Mouse (Mus musculus): ENCODE data around the gene Psmd11.
A peak's percentile ranks its signal among the peaks of the same experiment; 100 is the strongest.

Gene Psmd11

DNA sequence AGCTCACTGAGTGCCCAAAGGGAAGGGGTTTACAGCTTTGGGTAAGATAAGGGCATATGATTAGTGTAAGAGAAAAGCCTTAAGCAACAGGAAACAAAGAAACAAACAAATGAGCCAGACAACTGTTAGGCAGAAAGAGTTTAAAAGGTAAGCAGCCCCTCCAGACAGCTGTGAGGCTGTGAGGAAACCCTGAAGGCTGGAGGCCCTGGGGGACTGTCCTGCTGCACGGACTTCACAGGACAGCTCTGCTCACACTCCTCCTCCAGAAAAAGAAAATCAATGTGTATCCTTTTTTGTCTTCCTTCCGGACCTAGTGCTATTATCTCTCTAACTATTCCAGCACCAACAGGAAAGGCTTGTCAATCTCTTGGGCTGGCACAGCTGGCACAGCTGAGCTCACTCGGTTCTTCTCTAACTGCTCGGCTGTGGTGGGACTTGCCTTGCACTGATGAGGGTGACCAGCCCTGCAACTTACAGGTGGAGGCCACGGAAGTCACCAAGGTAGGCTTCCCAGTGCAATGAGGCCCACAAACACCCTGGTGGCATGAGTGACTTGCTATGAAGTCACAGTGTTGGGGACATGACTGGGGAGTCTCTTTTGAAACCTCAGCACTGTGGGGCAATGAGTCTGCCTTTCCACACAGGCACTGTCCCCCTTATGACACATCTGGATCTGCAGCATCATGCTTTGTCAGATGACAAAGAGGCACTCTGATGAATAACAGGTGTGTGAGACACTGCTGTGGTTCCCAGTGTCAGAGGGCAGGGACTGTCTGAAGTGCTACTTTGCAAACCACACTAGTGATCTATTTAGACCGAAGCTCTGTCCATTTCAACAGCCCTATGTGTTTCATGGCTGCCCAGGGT is 76.3 kb downstream of the Psmd11 start:
- DNase-seq (ENCODE audit: low read depth, low spot score), result peak; percentile 60

DNA sequence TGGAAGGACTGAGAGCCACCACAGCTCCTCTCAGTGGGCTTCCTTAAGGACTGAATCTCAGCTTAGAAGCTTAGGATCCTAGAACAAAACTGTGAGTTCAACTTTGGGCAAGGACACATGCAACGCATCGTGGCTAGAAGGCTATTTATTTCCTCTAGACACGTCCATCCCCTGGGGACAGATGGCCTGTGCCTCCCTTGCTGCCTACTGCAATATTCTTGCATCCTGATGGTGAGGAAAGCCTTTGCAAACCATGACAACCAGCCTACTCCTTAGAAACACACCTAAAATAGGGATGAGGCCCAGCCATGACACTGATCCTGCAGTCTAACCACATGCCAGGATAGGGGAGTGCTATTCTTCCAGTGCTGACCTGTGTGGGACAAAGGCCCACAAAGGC is 77.2 kb downstream of the Psmd11 start:
- no peak for DNase-seq (ENCODE audit: low read depth, low spot score)

DNA sequence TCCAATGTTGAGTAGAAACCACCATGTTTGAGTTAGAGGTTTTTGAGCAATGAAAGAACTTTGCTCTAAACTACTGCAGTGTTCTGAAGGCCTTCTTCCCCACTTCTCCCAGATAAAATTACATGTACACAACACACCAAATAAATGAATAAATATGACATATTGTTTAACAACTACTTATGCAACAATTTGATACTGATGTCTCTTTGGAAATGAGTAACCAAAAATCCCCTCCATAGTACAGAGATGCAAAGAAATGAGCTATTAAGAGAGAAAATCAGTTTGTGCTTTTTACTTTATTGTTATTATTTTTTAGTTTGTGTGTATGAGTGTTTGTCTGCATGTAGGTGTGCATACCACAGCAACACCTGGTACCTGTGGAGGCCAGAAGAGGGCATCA is 78.1 kb downstream of the Psmd11 start:
- no peak for DNase-seq (ENCODE audit: low read depth, low spot score)

DNA sequence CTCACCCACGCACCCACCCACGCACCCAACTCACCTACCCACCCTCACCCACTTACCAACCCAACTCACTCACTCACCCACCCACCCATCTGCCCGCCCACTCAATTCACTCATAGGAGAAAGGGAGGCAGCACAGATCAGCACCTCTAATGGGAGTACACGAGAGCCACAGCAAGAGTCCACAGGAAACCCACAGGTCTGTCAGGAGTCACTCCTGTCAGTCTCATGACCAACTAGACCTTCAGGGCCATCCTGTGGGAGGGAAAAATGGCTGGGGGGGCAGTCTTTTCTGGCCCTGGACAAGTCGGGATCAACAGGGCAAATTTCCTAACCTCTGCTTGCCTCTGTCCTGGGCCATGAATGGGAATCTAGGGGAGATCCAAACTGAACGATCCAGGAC is 79.4 kb downstream of the Psmd11 start:
- no peak for DNase-seq (ENCODE audit: low read depth, low spot score)

DNA sequence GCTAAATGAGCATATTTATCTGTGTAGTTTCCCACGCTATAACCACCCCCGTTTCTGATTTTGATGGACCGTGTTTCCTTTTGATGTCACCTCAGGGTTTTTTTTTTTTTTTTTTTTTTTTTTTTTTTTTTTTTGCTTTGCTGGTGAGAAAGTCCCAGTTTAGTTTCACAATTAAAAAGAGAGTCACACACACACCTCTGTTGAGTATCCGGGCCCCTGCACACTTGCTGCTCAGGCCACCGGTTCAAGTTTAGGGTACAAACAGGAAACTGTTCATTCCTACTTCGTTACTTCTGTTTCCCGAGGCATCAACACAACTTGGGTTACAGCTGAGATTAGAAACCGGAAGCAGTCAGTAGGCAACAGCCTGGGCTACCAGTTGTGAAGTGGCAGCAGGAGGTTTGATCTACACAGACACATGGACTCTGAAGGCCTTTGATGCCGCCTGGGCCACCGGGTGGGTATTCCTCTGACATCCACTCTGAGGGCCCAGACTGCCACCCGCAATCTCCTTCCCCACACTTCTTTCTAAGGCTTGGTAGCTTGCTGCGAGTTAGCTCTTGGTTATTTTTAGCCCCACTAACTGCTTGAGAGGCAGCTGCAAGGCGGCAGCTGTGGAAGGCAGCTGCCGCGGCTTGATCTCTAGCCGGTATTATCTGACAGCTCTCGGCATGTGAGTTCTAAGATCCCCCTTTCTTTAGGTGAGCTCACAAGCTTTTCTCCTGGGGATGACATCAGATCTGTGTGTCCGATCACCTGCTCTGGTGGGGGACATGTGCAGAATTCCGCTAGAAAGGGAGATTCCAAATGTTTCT is 80.2 kb downstream of the Psmd11 start:
- peak; percentile 92 for DNase-seq (ENCODE audit: low read depth, low spot score)

DNA sequence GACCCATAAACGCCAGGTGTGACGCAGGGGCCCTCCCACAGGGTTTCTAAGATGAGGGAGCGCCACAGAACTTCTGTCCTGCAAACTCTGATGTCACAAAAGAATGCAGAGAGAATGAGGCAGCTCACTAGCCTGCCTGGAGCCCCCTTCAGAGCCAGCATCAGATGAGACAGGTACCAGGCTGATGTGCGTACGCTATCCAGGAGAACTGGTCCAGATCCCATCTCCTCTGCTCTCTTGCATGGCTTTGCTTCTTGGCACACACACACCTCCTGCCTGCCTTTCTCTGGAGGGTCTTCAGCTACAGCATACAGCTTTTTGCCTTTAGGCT is 80.7 kb downstream of the Psmd11 start:
- DNase-seq (ENCODE audit: low read depth, low spot score), result no peak

DNA sequence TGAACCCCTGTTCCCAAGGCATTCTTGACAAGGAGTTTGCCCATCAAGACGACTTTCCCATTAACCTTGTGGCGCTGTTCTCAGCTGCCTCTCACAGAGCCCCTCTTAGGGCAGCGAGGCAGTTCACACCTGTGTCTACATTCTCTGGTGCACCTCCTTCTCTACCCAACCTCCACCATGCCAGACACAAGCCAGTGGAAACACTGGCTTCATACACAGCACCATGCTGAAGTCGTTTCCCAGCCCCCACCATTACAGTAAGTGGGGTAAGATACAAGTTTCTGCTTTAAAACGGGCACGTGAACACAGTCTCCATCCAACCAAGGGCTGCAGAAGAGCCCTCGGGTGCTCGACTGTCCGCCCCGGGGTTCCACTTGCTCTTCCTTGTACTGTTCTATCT is 81.7 kb downstream of the Psmd11 start:
- DNase-seq (ENCODE audit: low read depth, low spot score), result no peak

DNA sequence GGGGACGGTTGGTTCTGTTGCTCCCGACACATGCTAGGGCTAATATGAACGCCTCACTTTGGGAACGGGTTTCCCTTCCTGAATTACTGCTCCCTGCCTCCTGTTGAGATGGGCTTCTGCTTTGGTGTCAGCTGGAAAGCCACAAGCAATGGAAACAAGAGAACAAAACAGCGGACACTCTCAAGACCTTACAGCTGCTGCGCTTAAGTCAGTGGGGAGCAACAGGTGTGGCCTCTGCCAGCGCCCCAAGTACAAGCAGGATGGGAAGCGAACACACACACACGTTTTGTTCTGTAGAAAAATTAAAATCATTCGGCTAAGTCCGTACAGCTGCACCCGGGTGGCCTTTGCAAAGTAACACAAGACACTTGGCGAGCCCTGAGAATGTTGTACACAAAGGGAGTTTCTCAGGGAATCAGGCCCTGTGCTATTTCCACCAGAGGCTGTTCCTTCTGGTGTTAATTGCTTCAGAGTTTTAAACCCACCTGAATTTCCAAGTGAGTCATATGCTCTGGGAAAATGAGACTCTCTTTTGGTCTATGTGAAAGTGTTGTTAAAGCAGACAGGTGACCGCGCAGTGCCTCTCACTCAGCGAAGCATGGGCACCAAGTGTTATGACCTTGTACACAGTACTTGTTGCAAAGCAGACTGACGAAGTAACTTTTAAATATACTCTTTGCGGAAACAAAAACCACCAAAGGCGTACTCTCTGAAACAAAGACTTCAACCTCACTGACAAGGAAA is 84.1 kb downstream of the Psmd11 start:
- DNase-seq (ENCODE audit: low read depth, low spot score), result no peak

DNA sequence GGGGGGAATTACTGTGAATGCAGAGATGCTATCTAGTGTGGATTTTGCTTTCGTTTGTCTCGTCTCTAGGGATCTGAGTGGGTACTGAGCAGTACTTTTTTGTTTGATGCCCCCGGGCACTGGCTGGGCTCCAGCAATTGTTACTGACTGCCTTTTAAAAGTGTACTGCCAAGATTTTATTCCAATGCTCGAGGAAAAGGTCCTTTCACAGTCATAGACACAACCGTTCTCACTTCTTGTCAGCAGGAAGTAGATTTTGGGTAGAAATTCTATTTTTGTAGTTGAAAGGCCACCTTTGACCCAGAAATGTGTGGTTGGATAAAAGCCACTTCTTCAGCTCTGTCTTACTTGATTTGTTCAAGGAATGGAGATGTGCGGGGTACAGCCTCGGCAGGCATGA is 85.4 kb downstream of the Psmd11 start:
- DNase-seq (ENCODE audit: low read depth, low spot score), result no peak

DNA sequence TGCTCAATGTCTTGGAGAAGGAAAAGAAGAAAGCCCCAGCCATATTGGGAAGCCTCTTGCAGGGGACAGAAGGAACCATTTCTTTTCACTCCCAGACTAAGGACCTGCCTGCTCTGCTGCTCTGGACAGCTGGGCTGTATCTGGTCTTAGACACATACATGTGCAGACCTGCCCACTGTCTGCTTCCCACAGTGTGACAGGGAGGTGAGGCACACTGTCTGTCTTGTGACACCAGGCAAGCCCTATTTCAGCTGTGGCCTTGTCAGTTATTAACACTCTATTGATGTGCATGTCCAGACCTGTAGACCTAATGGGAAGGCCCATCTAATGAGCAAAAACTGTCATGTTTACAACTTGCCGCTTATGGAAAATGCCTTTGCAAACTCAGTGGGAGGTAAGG is 86.9 kb downstream of the Psmd11 start:
- no peak for DNase-seq (ENCODE audit: low read depth, low spot score)

DNA sequence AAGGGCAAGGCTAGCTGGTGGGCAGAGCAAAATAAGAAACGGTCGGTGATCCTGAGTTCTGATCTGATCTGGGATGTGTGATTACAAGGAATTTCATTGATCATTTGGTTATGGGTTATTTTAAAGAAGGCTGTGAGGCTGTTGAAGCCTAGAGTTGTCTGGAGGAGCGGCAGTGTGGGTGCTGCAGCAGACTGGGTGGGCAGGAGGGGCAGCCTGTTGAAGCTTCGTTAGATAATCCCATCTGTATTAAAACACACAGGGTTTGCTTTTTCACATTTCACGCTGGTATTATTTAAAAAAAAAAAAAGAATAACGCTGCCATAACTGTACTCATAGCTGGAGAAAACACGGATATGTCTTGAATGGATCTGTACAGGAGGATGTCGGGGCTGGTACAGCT is 87.5 kb downstream of the Psmd11 start:
- DNase-seq (ENCODE audit: low read depth, low spot score), result no peak

DNA sequence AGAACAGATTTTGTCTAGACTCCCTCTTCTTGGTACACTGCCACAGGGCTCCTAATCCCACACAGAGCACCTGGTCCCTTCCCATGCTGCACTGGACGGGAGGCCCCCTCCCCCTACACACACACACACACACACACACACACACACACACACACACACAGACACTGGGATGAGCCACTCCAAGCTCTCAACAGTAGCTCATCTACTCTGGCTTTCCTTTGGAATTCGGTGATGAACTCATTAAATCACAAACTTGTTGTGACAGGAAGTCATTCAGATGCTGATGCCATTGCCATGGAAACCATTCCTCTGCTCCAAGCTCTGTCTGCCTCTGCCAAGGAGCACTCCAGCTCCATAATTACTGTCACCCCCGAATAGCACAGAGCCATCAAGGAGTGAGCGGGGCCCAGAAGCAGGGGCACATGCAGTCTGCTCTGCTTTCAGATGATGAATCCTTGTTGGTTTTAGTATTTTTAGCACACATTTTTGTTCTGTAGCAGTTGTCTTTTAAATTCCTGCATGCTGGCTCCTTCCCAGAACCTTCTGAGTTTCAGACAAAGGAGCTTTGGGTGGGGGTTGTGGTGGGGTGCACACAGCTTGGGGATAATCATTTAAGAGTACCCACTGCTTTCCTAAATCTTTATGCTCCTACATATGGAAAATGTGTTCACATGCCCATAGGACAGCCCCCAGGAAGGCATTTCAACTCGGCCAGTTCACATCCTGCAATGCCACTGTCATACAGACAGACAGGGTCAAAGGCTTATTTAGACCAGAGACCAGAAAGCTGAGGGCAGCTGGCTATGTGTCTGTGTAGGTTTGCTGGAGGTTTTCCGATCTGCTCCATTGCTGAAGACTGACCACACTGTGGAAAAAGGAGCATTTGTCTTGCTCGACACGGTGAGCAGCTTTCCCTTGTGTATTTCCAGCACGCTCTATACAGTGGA is 90.3 kb downstream of the Psmd11 start:
- no peak for DNase-seq (ENCODE audit: low read depth, low spot score)

DNA sequence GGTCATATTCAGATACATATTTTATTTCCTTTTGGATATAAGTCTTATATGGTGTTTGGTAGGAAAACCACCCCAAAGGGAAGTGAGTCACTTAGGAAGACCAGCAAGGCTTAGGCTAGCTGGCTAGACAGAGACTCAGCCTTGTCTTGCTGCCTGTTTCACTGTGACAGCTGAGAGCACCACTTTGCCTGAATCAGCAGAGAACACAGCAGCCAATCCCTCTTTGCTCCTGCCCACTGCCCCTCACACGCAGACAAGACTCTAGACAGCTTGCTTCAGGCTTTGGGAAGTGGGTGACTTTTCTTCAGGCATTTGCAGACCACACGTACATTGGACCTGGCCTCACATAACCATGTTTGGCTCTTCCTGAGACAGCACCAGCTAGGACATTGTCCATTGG is 92.7 kb downstream of the Psmd11 start:
- DNase-seq (ENCODE audit: low read depth, low spot score), result no peak
